Mouse (Mus musculus) ES-E14 (cell line): ENCODE results near the gene Ccdc3.

Source experiments
- CHD2 ChIP-seq: IDR thresholded peaks from 2 replicates; pipeline ENCODE4 v1.6.1; 2014; ENCODE audit warnings: mild to moderate bottlenecking, low read depth, low read length, inconsistent platforms
- HCFC1 ChIP-seq: IDR thresholded peaks from 2 replicates; pipeline ENCODE4 v1.6.1; 2012; ENCODE audit warnings: low read length, inconsistent platforms, borderline replicate concordance; ENCODE audit not compliant: insufficient read depth
- MAFK ChIP-seq: IDR thresholded peaks from 2 replicates; pipeline ENCODE4 v1.6.1; 2014; ENCODE audit warnings: mild to moderate bottlenecking, low read depth, low read length, inconsistent platforms; ENCODE audit not compliant: insufficient read depth
- ZC3H11A ChIP-seq: IDR thresholded peaks from 2 replicates; pipeline ENCODE4 v1.6.1; 2012; ENCODE audit warnings: low read depth, mild to moderate bottlenecking, inconsistent platforms, low read length, borderline replicate concordance
- ZNF384 ChIP-seq: IDR thresholded peaks from 2 replicates; pipeline ENCODE4 v1.6.1; 2012; ENCODE audit warnings: low read depth, low read length, inconsistent platforms

DNA sequence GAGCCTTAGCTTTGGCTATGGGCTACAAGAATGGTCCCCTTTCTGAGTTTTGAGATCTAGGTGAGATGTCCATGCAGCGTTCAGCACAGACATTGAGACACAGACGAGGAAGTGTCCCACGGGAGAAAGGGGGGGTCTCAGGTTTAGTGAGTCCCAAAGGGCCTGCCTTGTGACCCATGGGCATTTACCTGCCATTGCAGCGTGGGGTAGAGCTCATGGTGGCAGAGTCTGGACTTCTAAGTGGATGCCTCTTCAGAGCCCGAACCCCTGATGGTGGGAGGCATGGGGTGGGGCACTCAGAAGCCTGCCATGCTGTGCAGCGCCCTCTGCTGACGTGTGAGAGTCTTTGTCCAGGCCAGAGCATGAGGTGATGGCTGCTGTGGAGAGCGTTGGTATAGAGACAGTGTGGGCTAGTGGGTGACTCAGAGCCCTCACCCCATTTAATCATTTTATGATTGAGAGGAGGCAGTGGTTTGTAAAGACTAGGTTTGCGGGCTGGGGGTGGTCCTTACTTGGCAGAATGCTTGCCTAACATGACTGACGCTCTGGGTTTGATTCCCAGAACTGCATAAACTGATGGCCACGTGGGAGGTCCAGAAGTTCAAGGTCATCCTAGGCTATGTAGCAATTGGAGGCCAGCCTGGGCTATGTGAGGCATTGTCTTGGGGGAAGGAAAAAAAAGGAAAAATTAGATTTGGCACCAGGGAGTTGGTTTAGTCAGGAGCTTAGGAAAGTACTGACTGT lies 23.6 kb downstream of the Ccdc3 start:
- TF ChIP-seq ZC3H11A (no peak), CHD2 (no peak), MAFK (no peak), HCFC1 (no peak), ZNF384 (no peak)
